Mouse (Mus musculus) small intestine, adult 2 months (tissue): Measurements from ENCODE around the gene Sos1.

ENCODE experiments used
- CTCF ChIP-seq: fragments of 200-500 bp; IDR thresholded peaks from 2 replicates; pipeline ENCODE4 v1.5.1; 2012; ENCODE audit warnings: low read depth, mild to moderate bottlenecking, control low read depth, inconsistent platforms, low read length, moderate library complexity, mixed read lengths; ENCODE audit not compliant: insufficient replicate concordance, insufficient read length; ENCODE audit errors: extremely low read depth
- POLR2A ChIP-seq: fragments of 200-500 bp; IDR thresholded peaks from 2 replicates; pipeline ENCODE4 v1.6.1; 2012; ENCODE audit warnings: low read depth, mild to moderate bottlenecking, control low read depth, inconsistent platforms, low read length, moderate library complexity

DNA sequence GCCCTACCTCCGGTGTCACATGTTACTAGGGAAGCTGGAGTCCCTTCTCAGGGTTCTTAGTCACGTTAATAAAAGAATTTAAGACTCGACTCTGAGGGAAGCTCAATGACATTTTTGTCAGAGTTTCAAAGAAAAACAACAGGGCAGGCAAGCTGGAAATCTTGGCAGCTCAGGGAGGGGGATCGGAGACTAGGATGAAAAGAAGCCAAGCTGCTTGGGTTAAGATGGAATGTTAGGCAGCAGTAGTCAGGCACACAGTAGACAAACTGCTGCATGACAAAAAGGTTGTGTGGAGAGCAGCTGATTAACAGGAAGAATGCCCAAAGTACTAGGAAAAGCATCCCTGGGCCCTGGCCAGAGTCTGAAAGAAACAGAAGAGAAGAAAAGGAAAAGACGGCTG lies 9.9 kb upstream of the Sos1 start:
- TF ChIP-seq POLR2A (no peak), CTCF (no peak)
